Mouse (Mus musculus): ENCODE data around the gene Vmn2r120. TPM values are rescaled to one million over a fixed set of nuclear protein-coding genes. Genes with fewer than 3 reads are reported as not detected.
"Not testable (repeated sequence)": the region's sequence is repeated elsewhere in the genome, so short reads cannot be mapped to it uniquely, and the experiment has no call there.

Vmn2r120 gene
- not detected in 2 replicates for total RNA-seq (2017)

GRCm38 (mm10) chr17:57545405-57545804 is at the start of gene Vmn2r120:
Gene Vmn2r120, minus strand, starts transcription at chr17:57545505.
- ATAC-seq (replicated peaks; ENCODE audit: low read depth, poor library complexity, severe bottlenecking), result no peak

- ATAC-seq (replicated peaks; ENCODE audit: low read depth, poor library complexity, severe bottlenecking), result not testable (repeated sequence)
These were observed 42.0 kb upstream of the Vmn2r120 start for GRCm38 (mm10) chr17:57587273-57587672.

GRCm38 (mm10) chr17:57574075-57574705 is 28.9 kb upstream of the Vmn2r120 start:
- no peak for ATAC-seq (replicated peaks; ENCODE audit: low read depth, poor library complexity, severe bottlenecking)

Other genes starting within 250 kb of the Vmn2r120 start
- 2.4 and 9.0 TPM in 2 replicates for gene Adgre1, start 186.8 kb downstream of the Vmn2r120 start, total RNA-seq (2017)
- not detected in 2 replicates for gene Gm21834, start 196.7 kb upstream of the Vmn2r120 start, total RNA-seq (2017)
- not detected in 2 replicates for gene Cntnap5c, start 224.1 kb upstream of the Vmn2r120 start, total RNA-seq (2017)

Data from common myeloid progenitor, adult 5-6 weeks (primary cell).